7 mouse cellular contexts compared by ENCODE assay signal in genomic region chr11:75000869-75001653, GRCm38 (mm10).
A peak's percentile ranks its signal among the peaks of the same experiment; 100 is the strongest.
DNase-seq lines count a peak whose midpoint lies in the region; ATAC-seq and TF ChIP-seq lines count a peak whose summit lies in the region.

No protein-coding gene starts in this region.

- peak overlapping the region; percentile 68; the same call in 1 of the 2 replicates for H3K27ac ChIP-seq in neural tube, embryonic 11.5 days (ENCODE audit: low read depth, low read length)
- H3K27ac ChIP-seq in heart, embryonic 12.5 days (ENCODE audit: poor library complexity, severe bottlenecking): peak overlapping the region; percentile 24; the same call in 1 of the 2 replicates
- H3K27ac ChIP-seq in limb, embryonic 14.5 days (replicated peaks; ENCODE audit: low read depth, low read length): 0 out of 2 replicates have a peak overlapping the region, but pooled peaks have one; percentile 3
- no peak overlapping the region for H3K27ac ChIP-seq in left cerebral cortex, adult 2 months

- ATAC-seq in neural tube, embryonic 11.5 days (ENCODE audit: insufficient read depth, low FRiP score, low TSS enrichment): no peak
- ATAC-seq in heart, embryonic 12.5 days (ENCODE audit: insufficient number of reproducible peaks, low FRiP score): 0 out of 2 replicates have a peak, but pooled peaks have one; percentile 25
- peak; percentile 86 for ATAC-seq in limb, embryonic 14.5 days (ENCODE audit: low FRiP score, low read depth)

- no peaks in the 10 kb centered on the region for H3K27me3 ChIP-seq in neural tube, embryonic 11.5 days (ENCODE audit: control insufficient read depth, insufficient read depth, low read length)
- H3K27me3 ChIP-seq in heart, embryonic 12.5 days (replicated peaks): no peaks in the 10 kb centered on the region
- no peaks in the 10 kb centered on the region for H3K27me3 ChIP-seq in limb, embryonic 14.5 days (ENCODE audit: control insufficient read depth, insufficient read depth, low read length)

- no peaks in the 10 kb centered on the region for H3K9me3 ChIP-seq in neural tube, embryonic 11.5 days (ENCODE audit: control insufficient read depth, low read length)
- H3K9me3 ChIP-seq in heart, embryonic 12.5 days (replicated peaks): no peaks in the 10 kb centered on the region
- H3K9me3 ChIP-seq in limb, embryonic 14.5 days (ENCODE audit: control insufficient read depth, low read length): no peaks in the 10 kb centered on the region

- H3K36me3 ChIP-seq in neural tube, embryonic 11.5 days (ENCODE audit: control insufficient read depth, insufficient read depth, low read length): no peaks in the 10 kb centered on the region
- H3K36me3 ChIP-seq in heart, embryonic 12.5 days: peaks cover 19% of the 10 kb centered on the region
- H3K36me3 ChIP-seq in limb, embryonic 14.5 days (ENCODE audit: control insufficient read depth, insufficient read depth, low read length): peaks cover 14% of the 10 kb centered on the region; the same call in 1 of the 2 replicates

- intact Hi-C loops in left cerebral cortex, adult 2 months (cut with DNase I): no loop called here
- intact Hi-C loops in left cerebral cortex, postnatal 10 days (cut with DNase I): no loop called here

- no peak for TF ChIP-seq CTCF in left cerebral cortex, adult 2 months (IDR thresholded peaks at IDR 0.05)

- H3K4me1 ChIP-seq in neural tube, embryonic 11.5 days (ENCODE audit: control insufficient read depth, insufficient read depth, low read length): no peaks in the 10 kb centered on the region
- H3K4me1 ChIP-seq in heart, embryonic 12.5 days (replicated peaks): peaks cover 10% of the 10 kb centered on the region
- peaks cover 8% of the 10 kb centered on the region for H3K4me1 ChIP-seq in limb, embryonic 14.5 days (ENCODE audit: control insufficient read depth, insufficient read depth, low read length)

- 39% methylated on average over 10 of the region's 10 CpGs for WGBS in neural tube, embryonic 11.5 days
- 50% methylated on average over 10 of the region's 10 CpGs for WGBS in heart, embryonic 12.5 days
- 40% methylated on average over 10 of the region's 10 CpGs for WGBS in limb, embryonic 14.5 days

- no peak overlapping the region for H3K4me2 ChIP-seq in neural tube, embryonic 11.5 days (ENCODE audit: low read depth)
- H3K4me2 ChIP-seq in heart, embryonic 12.5 days: peak overlapping the region; percentile 29; the same call in 1 of the 2 replicates
- no peak overlapping the region for H3K4me2 ChIP-seq in limb, embryonic 14.5 days (replicated peaks; ENCODE audit: low read depth, low read length, severe bottlenecking)

- peak; percentile 28 for DNase-seq in neural tube, embryonic 11.5 days (ENCODE audit: low spot score)
- DNase-seq in neural tube, embryonic 10.5 days (ENCODE audit: extremely low spot score, low spot score): no peak
- peak; percentile 67 for DNase-seq in limb, embryonic 14.5 days (ENCODE audit: low spot score)
- no peak for DNase-seq in left cerebral cortex, adult 2 months (ENCODE audit: extremely low spot score in 1 of 2, low spot score in 2 of 2)
- no peak for DNase-seq in spleen, postnatal 10 days (ENCODE audit: low spot score in 2 of 2)
- DNase-seq in left cerebral cortex, postnatal 10 days (ENCODE audit: extremely low spot score in 1 of 2, low spot score in 2 of 2): no peak

- no peak overlapping the region for H3K4me3 ChIP-seq in neural tube, embryonic 11.5 days (ENCODE audit: low read depth, low read length)
- H3K4me3 ChIP-seq in heart, embryonic 12.5 days: no peak overlapping the region
- no peak overlapping the region for H3K4me3 ChIP-seq in limb, embryonic 14.5 days (replicated peaks; ENCODE audit: low read length)
- no peak overlapping the region for H3K4me3 ChIP-seq in left cerebral cortex, adult 2 months

- peak overlapping the region; percentile 7; the same call in 1 of the 2 replicates for H3K9ac ChIP-seq in neural tube, embryonic 11.5 days (ENCODE audit: low read length)
- H3K9ac ChIP-seq in heart, embryonic 12.5 days: no peak overlapping the region; the same call in 1 of the 2 replicates
- no peak overlapping the region; the same call in 1 of the 2 replicates for H3K9ac ChIP-seq in limb, embryonic 14.5 days (ENCODE audit: low read depth, low read length, severe bottlenecking)

- TF ChIP-seq POLR2A in limb, embryonic 14.5 days (IDR thresholded peaks at IDR 0.05; ENCODE audit: borderline replicate concordance, extremely low read depth, insufficient read depth, insufficient read length): no peak

Comparison
In these comparisons a context has a peak if more than half of its experiments do, and no peak if none do; other contexts are left out.
1. DNase-seq: peak in neural tube, embryonic 11.5 days (single experiment) and limb, embryonic 14.5 days (single experiment); none in neural tube, embryonic 10.5 days (single experiment), left cerebral cortex, adult 2 months (0 of 2), spleen, postnatal 10 days (0 of 2) and left cerebral cortex, postnatal 10 days (0 of 2).